ENCODE assay signal across 29 mouse cellular contexts in genomic region chr5:29462943-29463686, GRCm38 (mm10). TPM values are rescaled to one million over a fixed set of nuclear protein-coding genes. Genes with fewer than 3 reads are reported as not detected.
"Had no signal": no experiment of that assay in that cellular context is flagged by ENCODE, and none has a peak within 500 bp of the region (broad histone marks: within the 10 kb centered on the region; RNA-seq: fewer than 3 reads in every experiment).

No protein-coding gene starts in this region.

- H3K36me3 ChIP-seq: midbrain, embryonic 15.5 days; neural tube, embryonic 15.5 days had no signal

- H3K9ac ChIP-seq: limb, embryonic 12.5 days; limb, embryonic 15.5 days; liver, embryonic 14.5 days; liver, postnatal 0 days; lung, embryonic 14.5 days; midbrain, embryonic 12.5 days; midbrain, embryonic 15.5 days; neural tube, embryonic 12.5 days; neural tube, embryonic 15.5 days had no signal

- H3K27ac ChIP-seq: layer of hippocampus, adult 2 months; left cerebral cortex, adult 2 months; limb, embryonic 12.5 days; limb, embryonic 15.5 days; liver, embryonic 14.5 days; macrophage; midbrain, embryonic 12.5 days; midbrain, embryonic 15.5 days; neural tube, embryonic 12.5 days; neural tube, embryonic 15.5 days had no signal

- ATAC-seq: liver, postnatal 0 days; lung, postnatal 0 days; midbrain, embryonic 15.5 days had no signal

- H3K4me3 ChIP-seq: layer of hippocampus, adult 2 months; left cerebral cortex, adult 2 months; limb, embryonic 12.5 days; limb, embryonic 15.5 days; midbrain, embryonic 12.5 days; midbrain, embryonic 15.5 days; neural tube, embryonic 12.5 days; neural tube, embryonic 15.5 days had no signal

- H3K4me2 ChIP-seq: limb, embryonic 12.5 days; limb, embryonic 15.5 days; liver, embryonic 11.5 days; lung, embryonic 14.5 days; midbrain, embryonic 12.5 days; midbrain, embryonic 15.5 days; neural tube, embryonic 12.5 days; neural tube, embryonic 15.5 days had no signal

- DNase-seq: kidney, adult 18-20 months; kidney, adult 9 months; kidney, postnatal 14 days; kidney, postnatal 4 days; layer of hippocampus, adult 9-11 months; left cerebral cortex, postnatal 4 days; liver, postnatal 0 days; lung, embryonic 14.5 days; right cerebral cortex, adult 18-20 months; right cerebral cortex, postnatal 14 days; right cerebral cortex, postnatal 4 days; thymus, postnatal 25 days had no signal

- H3K9me3 ChIP-seq: limb, embryonic 12.5 days; limb, embryonic 15.5 days; midbrain, embryonic 12.5 days; midbrain, embryonic 15.5 days; neural tube, embryonic 12.5 days; neural tube, embryonic 15.5 days had no signal

RNA-seq across cellular contexts. Expression of gene Mnx1, which starts 15.2 kb away (rescaled TPM):
- total RNA-seq: layer of hippocampus, adult 2 months; layer of hippocampus, postnatal 25 days; left cerebral cortex, adult 2 months; left cerebral cortex, postnatal 14 days; left cerebral cortex, postnatal 4 days; megakaryocyte, adult 5-6 weeks had no signal
- polyA plus RNA-seq: kidney, embryonic 16.5 days; limb, embryonic 15.5 days; liver, embryonic 14.5 days; liver, postnatal 0 days; lung, embryonic 14.5 days; lung, postnatal 0 days; macrophage; midbrain, embryonic 12.5 days; midbrain, embryonic 15.5 days; thymus, postnatal 0 days had no signal
